Mouse (Mus musculus) lung, embryonic 14.5 days (tissue): ENCODE measurements around the gene Mpzl1. TPM values are rescaled to one million over a fixed set of nuclear protein-coding genes. Genes with fewer than 3 reads are reported as not detected.

Experiments used
- ATAC-seq: fragments of 200-750 bp; cut with Nextera tagmentation; 2 replicates; pipeline ENCODE4 v1.8.0; 2017; ENCODE audit warnings: mild to moderate bottlenecking, moderate TSS enrichment, moderate library complexity; ENCODE audit not compliant: insufficient read depth
- DNase-seq: peaks from one replicate; pipeline ENCODE4 v3.0.0-alpha.2; 2015
- H3K27ac ChIP-seq: fragments of 300-500 bp; sonication (generic); 2 replicates; pipeline ENCODE4 v1.5.1; 2014; ENCODE audit warnings: low read depth, mild to moderate bottlenecking, moderate library complexity
- H3K27me3 ChIP-seq: fragments of 300-500 bp; sonication (generic); 2 replicates; pipeline ENCODE4 v1.6.1; 2014; ENCODE audit warnings: low read length, control low read depth; ENCODE audit not compliant: insufficient read depth
- H3K36me3 ChIP-seq: fragments of 300-500 bp; sonication (generic); 2 replicates; pipeline ENCODE4 v1.6.1; 2014; ENCODE audit warnings: control low read depth; ENCODE audit not compliant: insufficient read depth
- H3K4me1 ChIP-seq: fragments of 300-500 bp; sonication (generic); 2 replicates; pipeline ENCODE4 v1.6.1; 2014; ENCODE audit warnings: antibody characterized with exemption, control low read depth; ENCODE audit not compliant: insufficient read depth
- H3K4me2 ChIP-seq: fragments of 300-500 bp; sonication (generic); 2 replicates; pipeline ENCODE4 v1.6.1; 2014; ENCODE audit warnings: mild to moderate bottlenecking
- H3K4me3 ChIP-seq: fragments of 300-500 bp; sonication (generic); 2 replicates; pipeline ENCODE4 v1.5.1; 2014; ENCODE audit warnings: low read depth, low read length
- H3K9ac ChIP-seq: fragments of 300-500 bp; sonication (generic); 2 replicates; pipeline ENCODE4 v1.6.1; 2014
- H3K9me3 ChIP-seq: fragments of 300-500 bp; sonication (generic); 2 replicates; pipeline ENCODE4 v1.6.1; 2016; ENCODE audit warnings: low read depth, low read length, control low read depth
- CTCF ChIP-seq: IDR thresholded peaks from 2 replicates; pipeline ENCODE4 v1.5.1; 2016; ENCODE audit warnings: antibody characterized with exemption, low read depth
- WGBS: fragments of 180-500 bp; shearing (Covaris S2); extraction: QIAGEN DNeasy Blood & Tissue Kit; methylation state at CpG from one replicate; pipeline ENCODE4 v1.1.7; 2014; 5-methylcytosine and 5-hydroxymethylcytosine counted together
- polyA plus RNA-seq: library from polyadenylated mRNA; unstranded; fragments of >200 nt; fragmentation: Nextera tagmentation; extraction: Ambion mirVana; gene quantifications from 2 replicates; pipeline ENCODE4 v1.2.1, GENCODE M21; 2014

Gene Mpzl1
- polyA plus RNA-seq, 1 experiment from 2014 or later = 220 TPM

GRCm38 (mm10) chr1:165643735-165644134 lies 9.4 kb upstream of the Mpzl1 start:
- H3K9ac ChIP-seq = no peak overlapping the region
- ATAC-seq (no peak), DNase-seq (no peak)
- no peak overlapping the region for H3K4me3 ChIP-seq
- no peaks in the 10 kb centered on the region for H3K9me3 ChIP-seq
- WGBS = 53% methylated on average over 5 of the region's 5 CpGs
- no peak overlapping the region for H3K27ac ChIP-seq
- H3K27me3 ChIP-seq = no peaks in the 10 kb centered on the region
- no peaks in the 10 kb centered on the region for H3K36me3 ChIP-seq
- no peaks in the 10 kb centered on the region for H3K4me1 ChIP-seq
- 0 out of 2 replicates have a peak overlapping the region, but pooled peaks have one; percentile 73 for H3K4me2 ChIP-seq
- TF ChIP-seq CTCF = no peak

- H3K4me1 ChIP-seq = no peaks in the 10 kb centered on the region
- peak overlapping the region; percentile 73 for H3K4me2 ChIP-seq
- no peak for TF ChIP-seq CTCF
- peak overlapping the region; percentile 97 for H3K27ac ChIP-seq
- H3K4me3 ChIP-seq = peak overlapping the region; percentile 73
- no peaks in the 10 kb centered on the region for H3K27me3 ChIP-seq
- H3K9ac ChIP-seq = peak overlapping the region; percentile 94
- peak; percentile 86 for DNase-seq
- peak; percentile 77 for ATAC-seq
- WGBS = under 1% methylated on average over 16 of the region's 16 CpGs
- H3K9me3 ChIP-seq = no peaks in the 10 kb centered on the region
- H3K36me3 ChIP-seq = no peaks in the 10 kb centered on the region
Observed at GRCm38 (mm10) chr1:165642780-165643311, 8.5 kb upstream of the Mpzl1 start.

DNA sequence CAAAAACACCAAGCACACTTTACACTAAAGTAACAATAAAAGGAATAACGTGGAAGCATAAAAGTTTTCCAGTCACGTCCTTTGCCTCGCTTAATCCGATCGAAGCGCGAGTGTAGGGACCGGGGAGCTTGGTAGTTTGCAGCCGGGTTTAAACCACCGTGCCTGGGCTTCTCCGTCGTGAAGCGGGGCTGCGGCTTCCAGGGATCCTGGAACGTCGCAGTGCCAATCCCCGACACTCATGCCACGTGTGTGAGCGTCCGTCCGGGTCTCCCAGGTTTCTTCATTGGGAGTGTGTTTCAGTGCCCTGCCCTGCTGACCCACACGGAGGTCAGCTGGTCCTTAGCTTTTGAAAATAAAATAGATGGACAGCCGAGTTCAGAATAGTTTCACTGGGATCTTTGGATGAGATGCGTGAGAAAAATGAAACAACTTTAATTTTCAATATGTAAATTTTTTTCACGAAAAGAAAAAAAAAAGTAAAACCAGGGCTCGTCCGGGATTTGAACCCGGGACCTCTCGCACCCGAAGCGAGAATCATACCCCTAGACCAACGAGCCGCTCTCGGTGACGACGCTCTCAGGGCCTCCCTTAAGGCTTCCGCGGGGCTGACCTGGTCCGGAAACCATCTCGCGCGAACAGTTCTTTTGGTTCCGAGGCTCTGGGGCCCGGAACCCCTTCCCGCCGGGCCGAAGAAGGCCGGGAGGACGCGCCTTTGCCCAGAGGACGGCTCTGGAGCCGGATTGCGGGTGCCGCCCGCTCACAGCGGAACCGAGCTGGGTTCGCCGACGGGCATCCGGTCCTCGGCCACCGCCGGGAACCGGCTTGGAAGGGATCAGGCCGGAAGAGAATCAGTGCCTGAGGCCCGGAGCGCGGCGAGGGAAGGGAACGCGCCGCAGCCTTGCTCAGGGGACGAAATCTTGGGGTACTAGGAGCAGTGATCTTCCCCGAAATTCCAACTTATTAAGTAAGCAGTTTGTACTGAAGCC lies 7.7 kb upstream of the Mpzl1 start:
- TF ChIP-seq CTCF = no peak
- Histone ChIP-seq H3K4me2 (peak overlapping the region; percentile 73), H3K36me3 (no peaks in the 10 kb centered on the region), H3K27me3 (no peaks in the 10 kb centered on the region), H3K4me1 (no peaks in the 10 kb centered on the region), H3K9ac (peak overlapping the region; percentile 94), H3K4me3 (peak overlapping the region; percentile 73), H3K27ac (peak overlapping the region; percentile 97), H3K9me3 (no peaks in the 10 kb centered on the region)
- DNase-seq (peak; percentile 94), ATAC-seq (peak; percentile 84)
- under 1% methylated on average over 75 of the region's 75 CpGs for WGBS

- no peaks in the 10 kb centered on the region for H3K4me1 ChIP-seq
- DNase-seq = peak; percentile 91
- H3K4me2 ChIP-seq = peak overlapping the region; percentile 73
- peak overlapping the region; percentile 68 for H3K9ac ChIP-seq
- ATAC-seq = peak; percentile 45
- no peaks in the 10 kb centered on the region for H3K36me3 ChIP-seq
- peak overlapping the region; percentile 87; the same call in 1 of the 2 replicates for H3K27ac ChIP-seq
- no peaks in the 10 kb centered on the region for H3K9me3 ChIP-seq
- peak; percentile 78 for TF ChIP-seq CTCF
- 6% methylated on average over 16 of the region's 16 CpGs for WGBS
- H3K4me3 ChIP-seq = peak overlapping the region; percentile 73
- H3K27me3 ChIP-seq = no peaks in the 10 kb centered on the region
Observed at GRCm38 (mm10) chr1:165641271-165641771, 7.0 kb upstream of the Mpzl1 start.

- no peak overlapping the region for H3K4me2 ChIP-seq
- WGBS = 72% methylated on average over 8 of the region's 8 CpGs
- no peaks in the 10 kb centered on the region for H3K27me3 ChIP-seq
- no peaks in the 10 kb centered on the region for H3K36me3 ChIP-seq
- ATAC-seq (no peak), DNase-seq (no peak)
- no peak overlapping the region for H3K27ac ChIP-seq
- no peaks in the 10 kb centered on the region for H3K9me3 ChIP-seq
- no peak overlapping the region for H3K4me3 ChIP-seq
- no peak overlapping the region for H3K9ac ChIP-seq
- peaks cover 10% of the 10 kb centered on the region; the same call in 1 of the 2 replicates for H3K4me1 ChIP-seq
- TF ChIP-seq CTCF = no peak
Observed at GRCm38 (mm10) chr1:165636289-165636688, 2.0 kb upstream of the Mpzl1 start.

- ATAC-seq (peak; percentile 8), DNase-seq (peak; percentile 81)
- Histone ChIP-seq H3K4me2 (peak overlapping the region; percentile 64), H3K4me3 (peak overlapping the region; percentile 81), H3K27ac (peak overlapping the region; percentile 98), H3K4me1 (peaks cover 14% of the 10 kb centered on the region), H3K36me3 (no peaks in the 10 kb centered on the region), H3K9ac (peak overlapping the region; percentile 87), H3K9me3 (no peaks in the 10 kb centered on the region), H3K27me3 (no peaks in the 10 kb centered on the region)
- WGBS = 20% methylated on average over 17 of the region's 17 CpGs
- no peak for TF ChIP-seq CTCF
Observed at GRCm38 (mm10) chr1:165635055-165635897, 938 bp upstream of the Mpzl1 start.
